Mouse (Mus musculus) B cell, adult 2 months (primary cell): ENCODE data around the gene Tmed10.

Experiments
- DNase-seq, 2 experiments: peaks; one replicate each; pipeline ENCODE4 v3.0.0; 2022

Tmed10 gene

GRCm38 (mm10) chr12:85373591-85374560 lies 771 bp downstream of the Tmed10 start:
- DNase-seq: peak; percentile 81 to 83

DNA sequence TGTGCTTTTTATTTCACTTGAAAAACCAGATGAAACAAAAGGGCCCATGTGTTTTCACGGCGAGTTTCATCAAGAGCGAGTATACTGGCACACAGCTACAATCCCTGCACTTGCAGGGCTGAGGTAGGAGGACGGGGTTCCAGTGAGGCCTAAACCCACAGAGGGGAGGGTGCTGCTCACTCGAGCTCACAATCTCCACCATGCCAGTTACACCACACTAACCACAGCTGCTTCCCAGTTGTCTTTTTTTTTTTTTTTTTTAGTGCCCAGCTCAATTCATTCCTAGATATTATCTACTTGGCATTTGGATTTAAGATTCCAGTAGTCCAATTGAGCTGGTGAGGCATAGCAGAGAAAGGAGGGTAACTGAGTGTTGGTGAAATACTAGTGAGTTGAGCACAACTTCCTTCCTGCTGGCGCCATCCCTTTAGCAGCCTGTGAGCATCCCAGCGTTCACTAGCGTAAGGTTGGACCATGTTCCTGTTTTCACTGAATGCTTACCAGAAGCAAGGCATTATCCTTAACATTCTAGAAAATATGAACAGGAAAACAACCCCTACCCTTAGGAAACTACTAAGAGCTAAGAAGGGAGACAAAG lies 2.5 kb downstream of the Tmed10 start:
- DNase-seq: no peak

- DNase-seq: no peak
Observed at GRCm38 (mm10) chr12:85368441-85369063, 6.1 kb downstream of the Tmed10 start.

DNA sequence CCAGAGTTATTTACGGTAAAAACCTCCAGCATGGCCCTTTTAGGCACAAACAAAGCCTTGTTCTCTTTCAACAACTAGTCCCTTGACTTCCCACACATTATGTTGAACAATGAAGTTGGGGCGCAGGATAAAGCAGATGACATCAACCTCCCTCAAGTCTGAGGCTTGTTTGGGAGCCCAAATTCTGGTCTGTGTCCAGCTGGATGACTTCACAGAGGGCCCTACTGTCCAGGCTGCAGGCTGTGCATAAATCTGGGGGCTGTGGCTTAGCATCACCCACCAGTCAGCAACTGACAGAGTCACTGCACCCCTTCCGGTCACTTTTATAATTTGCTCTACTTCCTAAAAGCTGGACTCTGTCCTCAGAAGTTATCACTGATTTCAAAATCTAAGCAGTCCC lies 8.4 kb downstream of the Tmed10 start:
- no peak for DNase-seq

- DNase-seq: no peak
Observed at GRCm38 (mm10) chr12:85362510-85362909, 12.1 kb downstream of the Tmed10 start.

DNA sequence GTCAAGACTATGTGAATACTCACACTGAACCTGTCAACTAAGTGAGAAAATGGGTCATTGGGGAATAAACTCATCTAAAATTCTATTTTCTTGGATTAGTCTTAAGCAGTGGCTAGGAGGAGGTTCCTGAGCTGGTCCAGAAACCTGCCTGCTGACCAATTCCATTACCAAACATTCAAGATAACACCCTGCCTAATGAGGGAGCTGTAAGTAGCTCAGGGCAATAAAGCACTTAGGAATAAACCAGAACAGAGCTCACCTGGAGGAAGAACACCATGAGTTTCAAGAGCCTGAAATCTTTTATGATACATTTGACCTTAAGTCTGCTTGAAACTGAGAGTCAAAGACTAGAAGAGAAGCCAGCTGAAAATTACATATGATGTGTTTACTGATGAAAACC lies 13.1 kb downstream of the Tmed10 start:
- DNase-seq: no peak

DNA sequence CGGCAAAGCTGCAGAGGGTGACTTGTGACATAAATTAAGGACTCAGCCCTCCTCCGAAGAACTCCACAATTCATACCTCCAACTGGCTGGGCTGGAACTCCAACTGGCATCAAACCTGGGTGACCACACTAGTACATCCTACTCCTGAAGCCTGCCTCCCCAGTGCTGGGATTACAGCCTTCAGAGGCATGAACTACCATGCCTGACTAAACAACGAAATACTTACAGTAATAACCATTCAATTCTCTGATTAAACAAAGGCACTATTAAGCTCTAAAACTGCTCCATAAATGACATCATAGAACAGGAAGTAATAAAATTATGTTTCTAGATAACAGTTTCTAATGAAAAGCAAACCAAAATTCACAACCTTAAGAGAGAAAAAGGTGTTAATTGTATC lies 13.5 kb downstream of the Tmed10 start:
- no peak for DNase-seq

- no peak for DNase-seq
Observed at GRCm38 (mm10) chr12:85354061-85354460, 20.6 kb downstream of the Tmed10 start.

DNA sequence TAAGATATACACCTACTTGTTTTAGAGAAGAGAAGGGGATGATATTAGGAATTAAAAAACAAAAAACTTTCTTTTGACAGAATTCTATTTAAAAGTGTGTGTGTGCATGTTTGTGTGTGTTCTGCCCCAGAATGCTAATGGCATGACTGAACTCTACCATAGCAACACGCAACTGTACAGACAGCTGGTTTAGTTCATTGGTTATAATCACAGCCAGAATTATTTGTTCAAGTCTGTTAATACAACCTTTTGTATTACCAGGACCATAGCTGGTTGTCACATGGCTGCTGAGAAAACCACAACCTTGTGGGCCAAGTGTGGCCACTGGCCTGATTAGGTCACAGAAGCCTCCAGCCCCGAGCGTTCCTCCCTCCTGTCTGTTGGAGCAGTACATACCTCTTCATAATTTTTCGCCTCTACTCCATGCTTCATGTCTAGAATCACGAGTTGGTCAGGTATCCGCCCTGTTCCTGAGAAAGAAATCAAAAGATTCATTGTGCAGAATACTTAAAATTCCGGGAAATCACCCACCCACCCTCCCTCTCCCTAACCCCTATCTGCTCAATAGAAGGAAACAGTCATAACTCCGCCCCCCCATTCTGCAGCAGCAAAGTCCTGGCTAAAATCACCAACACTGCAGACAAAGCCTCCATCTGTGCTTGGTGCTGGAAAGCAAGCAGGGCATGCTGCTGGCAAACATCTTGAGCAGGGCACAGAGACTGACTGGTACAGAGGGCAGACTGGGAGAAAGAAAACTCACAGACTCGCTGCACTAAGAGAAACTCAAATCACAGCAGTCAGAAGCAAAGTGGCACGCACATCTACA lies 24.0 kb downstream of the Tmed10 start:
- DNase-seq: no peak

DNA sequence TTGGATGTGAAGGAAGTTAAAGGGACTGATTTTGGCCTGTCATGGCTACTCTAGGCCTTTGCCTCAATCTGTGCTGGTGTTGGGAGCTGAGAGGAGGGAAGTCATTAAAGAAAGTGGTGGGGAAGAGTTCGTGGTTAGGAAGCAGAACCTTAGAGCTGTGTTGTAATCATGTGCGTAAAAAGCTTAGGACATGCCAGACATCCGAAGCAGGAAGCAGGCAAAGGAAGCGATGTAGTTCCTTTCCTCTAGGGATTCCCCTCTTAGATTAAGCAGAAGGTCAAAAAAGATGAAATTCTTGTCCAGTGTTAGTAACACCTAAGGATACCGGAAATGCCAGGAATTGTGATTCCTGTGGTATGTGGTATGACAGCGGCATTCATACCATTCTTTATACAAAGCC lies 26.3 kb downstream of the Tmed10 start:
- DNase-seq: no peak

DNA sequence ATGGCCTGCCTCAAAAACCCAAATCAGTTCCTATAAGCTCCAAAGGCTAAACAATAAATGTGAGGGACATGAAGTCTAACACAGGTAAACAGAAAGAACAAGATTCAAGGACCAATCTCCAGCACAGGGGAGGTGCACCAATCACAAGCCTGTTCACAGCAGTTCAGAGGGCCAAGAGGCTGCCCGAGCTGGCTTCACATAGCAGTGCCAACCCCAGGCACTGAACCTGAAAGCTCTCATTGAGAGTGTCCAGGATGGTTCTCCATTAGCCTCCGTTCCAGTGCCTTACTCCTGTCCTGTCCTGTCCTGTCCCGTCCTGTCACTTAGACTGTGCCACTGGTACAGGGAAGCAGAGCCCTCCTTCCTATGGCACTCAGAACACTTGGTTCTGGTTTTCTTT lies 27.5 kb downstream of the Tmed10 start:
- no peak for DNase-seq

DNA sequence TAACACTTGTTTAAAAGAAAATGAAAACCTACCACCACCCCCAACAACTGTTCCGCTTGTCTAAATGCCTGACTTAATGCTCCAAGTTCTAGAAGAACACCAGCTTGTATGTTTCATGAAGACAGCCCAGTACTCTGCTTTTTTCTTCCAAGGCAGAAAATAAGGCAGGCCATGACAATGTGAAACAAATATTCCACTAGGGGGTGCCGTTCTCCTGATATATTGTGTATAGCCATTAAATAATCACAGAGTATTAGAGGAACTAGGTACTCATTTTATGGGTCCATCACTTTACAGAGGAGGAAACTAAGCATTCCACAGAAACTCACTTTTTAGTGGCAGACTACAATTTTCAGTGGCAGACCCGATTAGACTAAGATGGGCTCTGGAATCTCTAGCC lies 28.3 kb downstream of the Tmed10 start:
- DNase-seq: peak; percentile 71 to 79

DNA sequence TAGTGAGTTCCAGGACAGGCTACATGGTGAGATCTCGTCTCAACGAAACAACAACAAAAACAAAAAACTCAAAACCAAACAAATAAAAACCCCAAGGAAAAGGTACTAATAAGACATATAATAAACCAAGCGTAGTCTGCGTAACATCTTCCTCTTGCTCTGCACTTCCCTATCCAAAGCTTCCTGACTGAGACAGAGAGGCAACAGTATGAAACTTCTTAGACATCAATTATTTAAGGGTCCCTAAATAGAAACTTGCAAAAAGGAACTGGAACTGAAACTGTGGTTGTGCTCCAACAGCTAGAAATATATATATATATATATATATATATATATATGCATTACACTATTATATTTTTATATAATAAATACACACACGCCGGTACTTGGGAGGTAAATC lies 29.1 kb downstream of the Tmed10 start:
- peak; percentile 9 to 30 for DNase-seq

DNA sequence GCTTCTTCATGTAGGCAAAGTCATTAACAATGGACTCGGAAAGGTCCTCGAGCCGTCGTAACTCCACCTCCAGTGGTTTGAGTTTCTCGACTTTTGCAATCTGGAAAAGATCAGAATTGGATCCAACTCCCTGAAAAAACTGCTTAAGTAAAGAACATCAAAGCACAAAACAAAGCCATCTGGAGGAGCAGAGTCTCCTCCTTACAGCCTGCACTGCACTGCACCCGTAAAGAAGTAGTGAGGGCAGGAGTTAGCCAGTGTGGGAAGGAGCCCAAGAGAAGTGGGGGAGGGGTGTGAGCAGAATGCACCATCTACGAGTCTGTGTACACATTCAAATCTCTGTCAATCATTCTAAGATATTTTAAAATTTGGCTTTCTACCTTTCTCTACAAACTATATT lies 30.4 kb downstream of the Tmed10 start:
- no peak for DNase-seq

DNA sequence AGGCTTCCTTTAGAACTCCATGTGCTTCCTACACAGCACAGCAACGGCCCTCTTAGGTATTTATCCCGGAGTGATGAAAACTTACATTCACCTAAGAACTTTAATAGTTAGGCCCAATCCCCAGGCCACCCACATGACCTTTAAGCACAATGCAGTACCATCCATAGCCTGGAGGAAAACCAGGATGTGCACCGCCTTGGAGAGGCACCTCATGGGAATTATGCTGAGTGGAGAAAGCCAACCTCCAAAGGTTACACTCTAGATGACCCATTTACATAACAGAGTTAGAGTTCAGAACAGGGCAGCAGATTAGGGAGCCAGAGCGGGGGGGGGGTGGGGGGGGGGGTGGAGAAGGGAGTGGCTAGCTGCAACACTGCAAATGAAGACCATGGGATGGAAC lies 32.3 kb downstream of the Tmed10 start:
- no peak for DNase-seq

DNA sequence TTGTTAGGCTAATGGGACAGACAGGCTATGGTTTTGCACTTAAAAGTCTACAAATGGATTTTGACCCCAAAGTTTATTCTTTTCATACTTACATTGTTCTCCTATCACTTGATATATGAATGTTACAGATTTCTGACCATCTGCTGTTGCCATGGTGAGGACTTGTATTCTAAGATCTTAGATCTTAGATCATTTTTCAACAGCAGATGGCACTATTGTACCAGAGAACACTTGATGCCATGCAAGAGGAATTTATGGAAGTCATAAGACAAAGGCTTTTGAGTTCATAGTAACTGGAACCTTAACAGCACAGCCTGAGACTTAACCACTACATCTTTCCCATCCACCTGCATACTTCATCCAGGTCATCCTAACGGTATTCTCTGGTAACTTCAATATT lies 33.5 kb downstream of the Tmed10 start:
- peak; percentile 43 to 55 for DNase-seq

- peak; percentile 32 to 36 for DNase-seq
Observed at GRCm38 (mm10) chr12:85339947-85340346, 34.7 kb downstream of the Tmed10 start.

- peak; percentile 94 to 95 for DNase-seq
Observed at GRCm38 (mm10) chr12:85339243-85339729, 35.4 kb downstream of the Tmed10 start, which contains the start of gene Nek9. TSS of gene Nek9 (minus strand) at chr12:85339362.

GRCm38 (mm10) chr12:85338815-85339214 lies 35.8 kb downstream of the Tmed10 start:
- no peak for DNase-seq

- DNase-seq: no peak
Observed at GRCm38 (mm10) chr12:85337567-85338311, 36.9 kb downstream of the Tmed10 start.

- DNase-seq: no peak
Observed at GRCm38 (mm10) chr12:85330153-85330552, 44.5 kb downstream of the Tmed10 start.

GRCm38 (mm10) chr12:85308651-85309050 lies 66.0 kb downstream of the Tmed10 start:
- DNase-seq: no peak
